Mouse (Mus musculus) adrenal gland, postnatal 25 days (tissue): ENCODE data around the gene BC029722. TPM values are rescaled to one million over a fixed set of nuclear protein-coding genes. Genes with fewer than 3 reads are reported as not detected.
A peak's percentile ranks its signal among the peaks of the same experiment; 100 is the strongest.

Experiments used
- DNase-seq: peaks from one replicate; pipeline ENCODE4 v3.0.0; 2021; ENCODE audit warnings: mixed read lengths
- total RNA-seq: library from RNA; stranded (reverse); gene quantifications from 2 replicates; pipeline ENCODE4 v1.2.3, GENCODE M21; 2021

The BC029722 gene
- total RNA-seq, 1 experiment from 2014 or later = 181 TPM

DNA sequence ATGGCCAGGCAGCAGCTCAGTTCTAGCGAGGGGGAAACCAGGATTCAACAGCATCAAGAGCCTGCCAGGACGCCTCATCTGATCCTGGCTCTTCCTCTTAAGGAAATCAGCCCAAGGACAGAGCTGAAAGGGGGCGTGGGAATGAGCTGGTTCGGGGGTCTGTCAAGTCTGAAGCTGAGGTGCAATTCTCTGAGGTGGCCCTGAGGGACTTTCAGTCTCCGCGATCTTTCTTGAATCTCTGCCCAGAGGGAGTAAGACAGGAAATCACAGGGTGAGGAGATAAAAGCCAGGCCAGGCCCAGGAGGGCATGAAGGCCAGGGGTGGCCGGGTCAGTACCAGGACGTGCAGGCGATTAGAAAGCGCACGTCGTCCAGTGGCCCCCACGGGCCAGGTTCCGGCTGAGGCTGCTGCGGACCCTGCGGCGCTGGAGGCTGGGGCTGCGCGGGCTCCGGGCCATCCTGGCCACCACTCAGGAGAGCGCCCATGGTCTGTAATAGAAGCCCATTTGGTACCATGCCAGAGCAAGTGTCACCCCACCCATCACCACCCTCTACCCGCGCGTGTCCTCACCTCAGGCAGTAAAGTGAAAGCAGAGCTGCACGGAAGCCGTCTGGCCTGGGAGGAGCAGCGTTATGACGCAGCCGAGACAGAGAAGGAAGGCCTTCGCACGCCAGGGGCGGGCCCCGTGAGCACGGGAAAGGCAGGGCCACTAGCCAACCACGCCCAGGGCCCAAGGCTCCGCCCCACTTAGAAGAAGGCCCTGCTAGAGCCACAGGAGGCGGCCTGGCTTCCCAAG is 432 bp downstream of the BC029722 start:
- DNase-seq = peak; percentile 96

GRCm38 (mm10) chr2:155817301-155818245 is 1.7 kb downstream of the BC029722 start:
- DNase-seq = peak; percentile 71

DNA sequence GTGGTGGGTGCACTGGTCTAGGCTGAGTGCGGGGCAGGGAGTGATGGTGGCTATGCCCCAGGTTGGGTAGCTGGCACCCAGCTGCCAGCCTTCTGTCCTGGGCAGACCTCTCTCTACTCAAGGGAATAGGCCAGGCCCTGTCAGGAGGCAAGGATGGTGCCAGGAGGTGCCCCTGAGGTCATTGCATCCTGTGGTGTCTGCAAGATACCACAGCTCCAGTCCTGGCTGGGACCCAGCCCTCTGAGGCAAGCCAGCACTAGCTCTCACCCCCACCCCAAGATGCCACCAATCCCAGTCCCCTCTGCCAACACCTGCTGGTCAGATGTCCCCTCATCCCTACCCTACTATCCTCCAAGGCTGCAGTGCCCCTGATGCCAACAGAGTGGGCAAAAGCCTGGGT is 3.0 kb downstream of the BC029722 start:
- no peak for DNase-seq

GRCm38 (mm10) chr2:155814829-155815228 is 4.4 kb downstream of the BC029722 start:
- DNase-seq = no peak

- no peak for DNase-seq
These were observed 6.6 kb downstream of the BC029722 start for GRCm38 (mm10) chr2:155812637-155813036.

GRCm38 (mm10) chr2:155811821-155812396 is 7.3 kb downstream of the BC029722 start:
- peak; percentile 87 for DNase-seq

DNA sequence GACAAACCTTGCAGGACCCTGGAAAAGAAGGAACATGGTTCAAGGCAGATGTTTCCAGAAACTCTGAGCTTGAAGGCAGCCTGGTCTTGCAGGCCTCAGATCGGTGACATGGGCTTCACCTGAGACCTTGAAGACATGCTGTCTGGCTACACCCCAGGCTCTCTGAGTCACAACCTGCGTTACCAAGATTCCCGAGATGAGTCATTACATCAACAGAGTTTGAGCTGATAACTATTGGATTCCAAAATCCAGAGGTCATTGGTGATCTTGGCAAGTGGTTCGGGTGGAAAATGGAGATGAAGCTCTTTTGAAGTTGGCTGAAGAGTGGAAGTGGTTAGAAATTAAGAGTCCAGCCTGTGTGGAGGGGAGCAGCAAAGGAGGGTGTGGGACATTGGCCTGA is 9.6 kb downstream of the BC029722 start:
- DNase-seq = peak; percentile 62

DNA sequence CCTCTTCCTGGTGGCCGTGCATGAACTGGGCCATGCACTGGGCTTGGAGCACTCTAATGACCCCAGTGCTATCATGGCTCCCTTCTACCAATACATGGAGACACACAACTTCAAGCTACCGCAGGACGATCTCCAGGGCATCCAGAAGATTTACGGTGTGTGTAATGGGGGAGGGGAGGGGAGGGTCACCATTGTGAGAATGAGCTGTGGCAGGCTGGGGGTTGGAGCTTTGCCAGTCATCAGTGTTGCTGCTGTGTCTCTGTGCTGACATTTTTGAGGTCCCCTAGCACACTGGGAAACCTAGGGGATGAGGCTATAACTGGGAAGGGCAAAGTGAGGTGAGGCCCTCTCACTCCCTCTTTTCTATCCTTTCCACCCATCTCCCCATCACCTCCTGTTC is 11.8 kb downstream of the BC029722 start:
- DNase-seq = no peak

DNA sequence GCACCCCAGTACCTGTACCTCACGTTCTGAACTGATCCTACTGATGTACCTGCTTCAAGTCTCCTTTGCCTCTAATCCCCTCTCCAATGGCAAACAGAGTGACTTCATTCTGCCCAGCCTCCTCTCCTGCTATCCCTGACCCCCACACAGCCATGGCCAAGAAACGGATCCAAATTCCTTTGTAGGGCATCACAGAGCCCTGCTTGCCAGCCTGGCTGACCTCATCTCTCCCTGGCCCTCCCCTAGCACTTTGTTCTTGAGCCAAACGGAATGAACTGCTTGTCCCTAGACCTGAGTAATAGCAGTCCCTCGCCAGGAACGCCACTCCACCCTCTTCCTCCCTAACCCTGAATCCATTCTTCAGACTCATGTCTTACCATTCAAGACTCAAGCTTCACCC is 12.7 kb downstream of the BC029722 start:
- DNase-seq = peak; percentile 70

DNA sequence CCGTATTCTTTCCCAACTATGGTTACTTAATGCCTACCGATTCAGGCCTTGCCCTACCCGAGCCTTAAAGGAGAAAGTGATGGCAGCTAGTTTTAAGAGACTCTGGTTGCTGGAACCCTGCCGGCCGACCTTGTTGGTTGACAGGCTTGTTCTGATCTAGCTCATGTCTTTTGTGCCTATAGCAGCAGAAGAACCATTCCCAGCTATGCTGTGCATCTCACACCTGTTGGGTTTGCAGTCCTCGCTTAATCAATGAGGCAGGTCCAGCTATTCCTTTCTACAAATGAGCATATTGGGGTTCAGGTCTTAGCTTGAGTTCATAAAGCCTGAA is 13.3 kb downstream of the BC029722 start:
- DNase-seq = no peak

GRCm38 (mm10) chr2:155805231-155805924 is 13.8 kb downstream of the BC029722 start:
- peak; percentile 89 for DNase-seq

DNA sequence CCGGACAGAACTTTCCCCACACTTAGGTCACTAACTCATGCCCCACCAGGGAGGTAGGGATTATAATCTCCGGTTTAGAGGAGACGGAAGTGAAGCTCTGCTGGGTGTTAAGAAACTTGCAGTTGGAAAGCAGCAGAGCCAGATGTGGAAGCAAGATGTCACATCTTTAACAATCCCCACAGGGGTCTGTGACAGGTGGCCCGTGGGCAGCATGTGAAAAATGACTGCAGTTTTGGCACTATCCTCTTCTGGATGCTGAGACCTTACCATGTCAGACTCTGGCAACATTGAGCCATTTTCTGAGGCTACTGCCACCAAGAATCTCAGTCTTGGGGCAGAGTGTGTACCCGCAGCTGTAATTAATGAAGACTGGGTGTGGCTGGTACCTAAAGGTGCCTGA is 15.2 kb downstream of the BC029722 start:
- DNase-seq = no peak

DNA sequence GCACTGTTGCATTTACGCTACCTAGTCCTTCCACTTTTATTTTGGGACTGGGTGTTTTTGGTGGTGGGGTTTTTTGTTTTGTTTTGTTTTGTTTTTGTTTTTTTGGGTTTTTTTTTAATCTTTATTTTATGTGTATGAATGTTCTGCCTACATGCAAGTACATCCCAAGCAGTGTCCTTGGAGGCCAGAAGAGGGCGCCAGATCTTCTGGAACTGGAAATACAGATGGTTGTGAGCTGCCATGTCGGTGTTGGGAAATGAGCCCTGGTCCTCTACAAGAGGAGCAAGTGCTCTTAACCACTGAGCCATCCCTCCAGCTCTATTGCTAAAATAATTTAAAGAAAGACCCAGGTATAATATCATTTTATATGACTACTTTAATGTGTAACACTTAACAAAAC is 16.5 kb downstream of the BC029722 start:
- no peak for DNase-seq

GRCm38 (mm10) chr2:155798613-155799012 is 20.6 kb downstream of the BC029722 start:
- no peak for DNase-seq

GRCm38 (mm10) chr2:155794674-155795445 is 24.4 kb downstream of the BC029722 start:
- peak; percentile 42 for DNase-seq

- no peak for DNase-seq
These were observed 26.3 kb downstream of the BC029722 start for GRCm38 (mm10) chr2:155792899-155793298.

DNA sequence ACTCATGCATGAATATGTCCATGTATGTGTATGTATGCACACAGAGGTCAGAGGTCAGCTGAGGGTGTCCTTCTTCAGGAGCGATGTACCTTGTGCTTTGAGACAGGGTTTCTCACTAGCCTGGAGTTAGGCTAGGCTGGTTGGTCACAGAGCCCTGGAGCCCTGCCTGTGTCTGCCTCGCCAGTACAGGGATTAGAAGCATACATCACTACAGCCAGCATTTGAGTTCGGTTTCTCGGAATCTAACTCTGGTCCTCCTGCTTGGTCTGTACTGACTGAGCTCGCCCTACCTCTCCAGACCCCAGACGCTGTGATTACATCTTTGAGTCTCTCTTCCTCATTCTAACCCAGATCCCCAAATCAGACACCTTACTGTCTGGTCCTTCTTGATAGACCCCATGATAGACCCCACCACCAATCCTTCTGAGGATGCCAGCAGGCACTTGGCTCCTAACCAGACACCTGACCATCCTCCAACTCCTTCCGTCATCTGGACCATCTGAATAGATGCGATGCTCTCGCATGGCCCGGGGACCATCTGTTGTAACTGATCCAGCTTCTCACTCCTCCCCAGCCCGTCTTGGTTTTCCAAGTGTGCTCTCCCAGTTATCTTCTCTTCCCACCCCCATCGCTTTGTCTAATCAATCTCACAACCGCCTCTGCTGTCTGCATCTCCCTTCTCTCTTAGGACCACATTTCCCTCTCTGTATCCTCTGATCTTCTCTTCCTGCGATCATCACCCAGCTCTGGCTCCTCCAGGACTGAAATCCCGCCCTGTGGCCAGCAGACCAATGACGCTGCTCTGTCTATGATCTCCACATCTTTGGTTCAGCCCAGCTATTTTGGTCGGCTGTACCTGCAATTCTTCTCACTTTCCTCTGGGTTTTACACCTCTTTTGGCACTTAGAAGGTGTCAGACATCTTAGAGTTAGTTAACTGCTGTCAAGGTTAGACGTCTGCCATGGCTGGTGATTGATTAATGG is 31.0 kb downstream of the BC029722 start:
- DNase-seq = no peak

DNA sequence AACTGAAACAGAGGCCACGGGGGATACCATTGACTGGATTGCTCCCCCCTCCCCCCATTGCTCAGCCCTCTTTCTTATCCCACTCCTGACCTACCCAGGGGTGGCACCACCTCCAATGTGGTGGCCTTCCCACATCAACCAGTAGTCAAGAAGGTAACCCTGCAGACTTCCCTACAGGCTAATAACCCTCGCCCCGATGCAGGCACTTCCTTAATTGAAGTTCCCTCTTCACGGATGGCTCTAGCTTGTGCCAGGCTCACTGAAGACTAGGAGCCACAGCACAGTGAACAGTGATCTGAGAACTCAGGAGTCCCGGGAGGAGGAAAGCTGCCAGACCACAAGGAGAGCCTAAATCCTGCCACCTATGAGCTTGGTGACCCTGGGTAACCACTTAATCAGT is 32.3 kb downstream of the BC029722 start:
- no peak for DNase-seq

- DNase-seq = no peak
These were observed 34.7 kb downstream of the BC029722 start for GRCm38 (mm10) chr2:155784534-155784933.

DNA sequence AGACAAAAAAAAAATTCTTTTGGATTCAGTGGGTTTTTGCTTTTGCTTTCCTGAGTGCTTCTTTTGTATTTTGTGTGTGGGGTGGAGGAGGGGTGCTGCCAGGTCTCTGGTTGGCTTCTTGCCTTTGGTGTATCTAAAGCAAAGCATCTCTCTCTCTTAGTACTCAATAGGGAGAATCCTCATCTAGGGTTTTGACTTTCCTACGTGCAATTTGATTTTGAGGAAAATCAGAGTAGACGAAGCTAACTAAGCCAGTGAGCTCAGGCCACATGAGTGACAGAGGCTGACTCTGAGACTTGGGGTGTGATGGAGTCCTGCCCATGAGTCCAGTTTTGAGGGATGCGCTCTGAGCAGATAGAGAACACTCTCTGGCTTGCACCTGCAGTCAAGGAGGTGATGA is 39.7 kb downstream of the BC029722 start:
- no peak for DNase-seq
